Mouse (Mus musculus): Measurements from ENCODE around the gene Adgrg5. TPM values are rescaled to one million over a fixed set of nuclear protein-coding genes. Genes with fewer than 3 reads are reported as not detected.

The Adgrg5 gene
- polyA plus RNA-seq, 1 experiment, result not detected

DNA sequence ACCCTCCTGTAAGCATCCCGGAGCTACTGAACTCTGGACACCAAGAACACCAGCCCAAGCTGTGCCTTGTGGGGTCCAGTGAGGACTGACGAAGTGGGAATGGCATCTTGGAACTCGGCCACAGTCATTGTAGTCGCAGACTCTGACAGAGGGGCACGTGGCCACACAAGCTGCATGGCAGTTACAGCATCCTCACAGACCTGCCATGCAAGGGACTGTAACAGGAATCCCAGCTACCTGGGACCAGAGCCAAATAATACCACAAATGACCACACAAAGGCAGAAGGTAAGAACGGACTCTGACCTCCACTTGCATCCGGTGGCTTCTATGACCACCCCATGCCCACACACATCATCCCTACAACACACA lies 30.9 kb downstream of the Adgrg5 start:
- no peaks in the 10 kb centered on the region for H3K27me3 ChIP-seq (ENCODE audit: control insufficient read depth)
- no peaks in the 10 kb centered on the region for H3K36me3 ChIP-seq (ENCODE audit: control insufficient read depth)
- H3K4me1 ChIP-seq (ENCODE audit: control insufficient read depth), result peaks cover 45% of the 10 kb centered on the region
- no peaks in the 10 kb centered on the region for H3K9me3 ChIP-seq (ENCODE audit: control insufficient read depth, low read length)
- H3K4me3 ChIP-seq (replicated peaks), result no peak overlapping the region
- no peak for TF ChIP-seq GATA1 (IDR thresholded peaks at IDR 0.05; ENCODE audit: low read length)
- TF ChIP-seq TAL1 (IDR thresholded peaks at IDR 0.05; ENCODE audit: low read length), result no peak

DNA sequence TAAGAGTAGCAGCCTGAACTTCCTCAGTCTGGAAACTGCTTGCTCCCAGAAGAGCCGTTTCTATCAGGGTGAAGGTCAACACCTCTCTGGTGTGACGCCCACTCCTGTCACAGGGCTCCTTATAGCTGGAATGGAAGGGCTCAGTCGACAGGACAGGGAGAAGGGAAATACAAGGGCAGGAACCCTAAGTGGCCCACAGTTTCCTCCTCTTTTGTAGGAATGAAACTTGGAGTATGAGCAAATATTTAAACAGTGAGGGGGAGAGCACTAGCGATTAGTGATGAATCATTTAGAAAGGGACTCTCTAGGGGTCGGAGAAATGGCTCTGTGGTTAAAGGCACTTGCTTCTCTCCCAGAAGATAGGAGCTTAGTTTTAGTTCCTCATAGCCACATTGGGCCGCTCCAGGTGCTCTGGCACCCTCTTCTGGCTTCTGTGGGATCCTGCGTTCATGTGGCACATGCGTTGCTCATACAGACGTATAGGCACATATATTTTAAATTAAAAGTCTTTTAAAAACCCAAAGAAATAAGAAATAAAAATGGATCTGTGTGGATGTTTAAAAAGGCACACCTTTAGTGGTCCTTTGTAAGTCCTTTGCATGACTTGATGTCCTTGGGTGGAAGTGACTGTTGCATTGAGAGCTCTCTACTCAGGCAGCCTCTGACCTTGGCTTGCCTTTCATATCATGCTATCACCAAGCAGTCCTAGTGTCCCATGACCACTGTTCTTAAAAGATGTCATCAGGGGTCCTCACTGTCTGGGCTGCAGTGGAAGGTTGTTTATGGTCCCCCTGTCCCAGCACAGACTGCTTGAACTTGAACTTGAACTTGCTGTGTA lies 31.6 kb downstream of the Adgrg5 start:
- Histone ChIP-seq H3K9me3 (ENCODE audit: control insufficient read depth, low read length) (no peaks in the 10 kb centered on the region), H3K27me3 (ENCODE audit: control insufficient read depth) (no peaks in the 10 kb centered on the region), H3K4me1 (ENCODE audit: control insufficient read depth) (peaks cover 45% of the 10 kb centered on the region), H3K36me3 (ENCODE audit: control insufficient read depth) (no peaks in the 10 kb centered on the region; the same call in 1 of the 2 replicates), H3K4me3 (replicated peaks) (no peak overlapping the region)
- TF ChIP-seq TAL1 (IDR thresholded peaks at IDR 0.05; ENCODE audit: low read length), result no peak
- no peak for TF ChIP-seq GATA1 (IDR thresholded peaks at IDR 0.05; ENCODE audit: low read length)

DNA sequence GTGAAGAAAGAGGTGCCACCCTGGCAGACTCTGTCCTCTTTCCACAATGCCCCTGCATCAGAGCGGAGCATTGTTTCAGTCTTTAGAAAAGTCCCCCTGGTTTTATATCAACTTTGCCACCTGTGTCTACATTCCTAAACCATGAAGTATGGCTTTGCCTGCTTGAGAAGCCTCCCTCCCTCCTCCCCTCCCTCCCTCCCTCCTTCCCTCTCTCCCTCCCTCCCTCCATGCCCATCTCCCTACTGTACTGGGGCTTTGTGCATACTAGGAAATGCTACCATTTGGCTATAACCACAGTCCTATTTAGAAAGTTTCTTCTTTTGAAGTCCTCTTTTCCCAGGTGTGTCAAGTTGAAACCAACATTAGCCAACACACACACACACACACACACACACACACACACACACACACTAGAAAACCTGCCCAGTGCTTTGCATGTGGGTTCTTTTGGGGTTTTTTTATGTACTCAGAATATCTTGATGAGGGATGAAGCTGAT lies 32.6 kb downstream of the Adgrg5 start:
- Histone ChIP-seq H3K36me3 (ENCODE audit: control insufficient read depth) (no peaks in the 10 kb centered on the region; the same call in 1 of the 2 replicates), H3K4me3 (replicated peaks) (no peak overlapping the region), H3K4me1 (ENCODE audit: control insufficient read depth) (peaks cover 45% of the 10 kb centered on the region), H3K27me3 (ENCODE audit: control insufficient read depth) (no peaks in the 10 kb centered on the region), H3K9me3 (ENCODE audit: control insufficient read depth, low read length) (no peaks in the 10 kb centered on the region)
- TF ChIP-seq TAL1 (IDR thresholded peaks at IDR 0.05; ENCODE audit: low read length) (no peak), GATA1 (IDR thresholded peaks at IDR 0.05; ENCODE audit: low read length) (no peak)

DNA sequence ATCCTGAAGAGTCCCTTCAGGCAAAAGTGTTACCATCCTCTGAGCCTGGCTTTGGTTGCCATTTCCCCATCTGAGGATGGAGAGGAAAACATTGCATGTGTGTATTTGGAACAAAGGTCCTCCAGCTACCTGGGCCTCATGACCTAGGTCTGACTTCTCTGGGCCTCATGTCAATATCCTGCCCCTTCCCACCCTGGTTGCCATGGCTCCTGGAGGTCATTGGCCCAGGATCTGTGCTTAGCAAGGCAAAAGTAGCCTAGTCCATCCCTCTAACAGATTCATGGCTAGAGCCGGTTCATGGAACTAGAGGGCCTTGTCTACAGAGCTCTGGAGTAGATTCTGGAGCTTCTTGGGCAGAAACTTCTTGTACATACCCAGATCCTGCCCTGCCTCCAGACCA lies 38.7 kb downstream of the Adgrg5 start:
- Histone ChIP-seq H3K4me1 (ENCODE audit: control insufficient read depth) (peaks cover 73% of the 10 kb centered on the region), H3K9me3 (ENCODE audit: control insufficient read depth, low read length) (no peaks in the 10 kb centered on the region), H3K27me3 (ENCODE audit: control insufficient read depth) (no peaks in the 10 kb centered on the region), H3K4me3 (replicated peaks) (no peak overlapping the region), H3K36me3 (ENCODE audit: control insufficient read depth) (no peaks in the 10 kb centered on the region; the same call in 1 of the 2 replicates)
- TF ChIP-seq TAL1 (IDR thresholded peaks at IDR 0.05; ENCODE audit: low read length) (no peak), GATA1 (IDR thresholded peaks at IDR 0.05; ENCODE audit: low read length) (no peak)

DNA sequence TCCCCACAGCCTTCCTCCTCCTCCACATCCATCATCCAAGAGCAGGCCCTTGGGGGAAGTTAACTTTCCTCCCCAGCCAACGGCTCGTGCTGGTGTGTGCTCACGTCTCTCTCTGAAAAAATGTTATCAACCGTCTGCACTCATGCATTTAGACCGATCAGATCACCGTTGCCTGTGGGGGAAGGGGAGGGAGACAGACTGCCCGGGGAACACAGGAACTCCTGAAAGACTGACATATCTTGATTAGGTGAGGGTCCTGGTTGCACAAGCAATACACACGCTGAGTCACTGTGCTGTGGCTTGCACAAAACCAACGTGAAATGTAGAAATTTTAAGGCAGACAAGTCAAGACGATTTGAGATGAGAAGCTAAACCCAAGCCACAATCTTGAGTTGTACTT lies 41.3 kb downstream of the Adgrg5 start:
- Histone ChIP-seq H3K4me1 (ENCODE audit: control insufficient read depth) (peaks cover 89% of the 10 kb centered on the region), H3K4me3 (replicated peaks) (peak overlapping the region; percentile 53)

DNA sequence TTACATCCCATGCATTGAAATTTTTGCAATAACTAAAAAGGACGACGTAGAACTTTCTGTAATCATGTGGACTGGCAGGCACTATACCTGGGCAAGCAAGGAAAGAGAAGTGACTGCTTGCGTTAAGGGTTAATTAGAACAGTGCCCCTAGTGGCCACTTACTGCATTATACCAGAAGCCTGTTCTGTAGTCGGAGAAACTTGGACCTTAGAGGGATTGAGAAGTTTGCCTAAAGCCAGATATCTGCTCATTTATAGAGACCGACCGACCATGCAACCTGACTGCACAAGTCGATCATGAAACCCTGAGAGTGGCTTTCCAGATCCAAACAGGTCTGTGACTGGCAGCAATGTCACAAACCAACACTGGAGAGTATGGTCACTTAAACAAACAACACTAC lies 43.1 kb downstream of the Adgrg5 start:
- Histone ChIP-seq H3K36me3 (ENCODE audit: control insufficient read depth) (no peaks in the 10 kb centered on the region; the same call in 1 of the 2 replicates), H3K4me1 (ENCODE audit: control insufficient read depth) (peaks cover 80% of the 10 kb centered on the region), H3K27me3 (ENCODE audit: control insufficient read depth) (no peaks in the 10 kb centered on the region), H3K9me3 (ENCODE audit: control insufficient read depth, low read length) (no peaks in the 10 kb centered on the region), H3K4me3 (replicated peaks) (no peak overlapping the region)
- no peak for TF ChIP-seq GATA1 (IDR thresholded peaks at IDR 0.05; ENCODE audit: low read length)
- TF ChIP-seq TAL1 (IDR thresholded peaks at IDR 0.05; ENCODE audit: low read length), result no peak

More for the DNA sequence above, 41.3 kb downstream of the Adgrg5 start:
- H3K27me3 ChIP-seq (ENCODE audit: control insufficient read depth), result no peaks in the 10 kb centered on the region
- no peaks in the 10 kb centered on the region; the same call in 1 of the 2 replicates for H3K36me3 ChIP-seq (ENCODE audit: control insufficient read depth)
- H3K9me3 ChIP-seq (ENCODE audit: control insufficient read depth, low read length), result no peaks in the 10 kb centered on the region
- TF ChIP-seq GATA1 (IDR thresholded peaks at IDR 0.05; ENCODE audit: low read length) (peak; percentile 78), TAL1 (IDR thresholded peaks at IDR 0.05; ENCODE audit: low read length) (peak; percentile 66)

DNA sequence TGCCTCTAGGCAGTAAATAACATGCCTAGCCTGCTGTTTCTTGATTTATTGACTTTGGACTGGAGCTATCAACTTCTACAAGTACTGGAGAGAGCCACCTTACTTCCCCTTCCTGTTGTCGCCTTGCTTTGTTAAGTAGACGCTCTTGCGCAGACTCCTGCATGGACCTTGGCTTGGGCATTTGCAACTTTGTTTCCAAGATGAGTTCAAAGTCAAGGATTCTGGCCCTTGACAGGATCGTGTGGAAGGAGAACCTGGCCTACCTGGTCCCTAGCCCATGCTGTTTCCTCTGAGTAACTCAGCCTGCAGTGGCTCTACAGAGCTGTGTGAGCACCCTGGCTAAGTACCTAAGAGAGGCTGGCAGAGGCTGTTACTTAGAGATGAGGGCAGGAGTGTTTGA lies 43.6 kb downstream of the Adgrg5 start:
- no peaks in the 10 kb centered on the region; the same call in 1 of the 2 replicates for H3K36me3 ChIP-seq (ENCODE audit: control insufficient read depth)
- TF ChIP-seq TAL1 (IDR thresholded peaks at IDR 0.05; ENCODE audit: low read length) (no peak), GATA1 (IDR thresholded peaks at IDR 0.05; ENCODE audit: low read length) (no peak)
- H3K9me3 ChIP-seq (ENCODE audit: control insufficient read depth, low read length), result no peaks in the 10 kb centered on the region
- no peak overlapping the region for H3K4me3 ChIP-seq (replicated peaks)
- H3K4me1 ChIP-seq (ENCODE audit: control insufficient read depth), result peaks cover 75% of the 10 kb centered on the region
- H3K27me3 ChIP-seq (ENCODE audit: control insufficient read depth), result no peaks in the 10 kb centered on the region

DNA sequence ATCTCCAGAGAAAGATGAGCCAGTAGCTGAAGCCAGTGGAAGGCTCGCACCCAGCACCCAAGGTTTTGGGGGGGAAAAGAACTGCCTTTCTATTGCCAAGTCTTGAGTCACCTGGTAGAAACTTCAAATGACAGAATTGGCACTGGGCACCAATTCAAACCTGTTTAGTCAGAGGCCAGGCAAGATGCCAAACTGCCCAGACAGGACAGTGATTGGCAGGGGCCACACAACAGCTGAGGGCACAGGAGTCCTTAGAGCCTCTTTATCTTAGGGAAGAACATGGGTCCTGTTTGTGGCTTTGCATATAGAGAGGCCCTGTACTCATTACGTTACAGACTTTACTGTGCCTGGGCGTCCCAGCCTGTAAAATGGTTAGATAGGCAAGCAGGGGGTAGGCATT lies 44.1 kb downstream of the Adgrg5 start:
- Histone ChIP-seq H3K4me3 (replicated peaks) (no peak overlapping the region), H3K4me1 (ENCODE audit: control insufficient read depth) (peaks cover 73% of the 10 kb centered on the region), H3K27me3 (ENCODE audit: control insufficient read depth) (no peaks in the 10 kb centered on the region), H3K36me3 (ENCODE audit: control insufficient read depth) (no peaks in the 10 kb centered on the region; the same call in 1 of the 2 replicates), H3K9me3 (ENCODE audit: control insufficient read depth, low read length) (no peaks in the 10 kb centered on the region)
- no peak for TF ChIP-seq TAL1 (IDR thresholded peaks at IDR 0.05; ENCODE audit: low read length)
- TF ChIP-seq GATA1 (IDR thresholded peaks at IDR 0.05; ENCODE audit: low read length), result no peak

DNA sequence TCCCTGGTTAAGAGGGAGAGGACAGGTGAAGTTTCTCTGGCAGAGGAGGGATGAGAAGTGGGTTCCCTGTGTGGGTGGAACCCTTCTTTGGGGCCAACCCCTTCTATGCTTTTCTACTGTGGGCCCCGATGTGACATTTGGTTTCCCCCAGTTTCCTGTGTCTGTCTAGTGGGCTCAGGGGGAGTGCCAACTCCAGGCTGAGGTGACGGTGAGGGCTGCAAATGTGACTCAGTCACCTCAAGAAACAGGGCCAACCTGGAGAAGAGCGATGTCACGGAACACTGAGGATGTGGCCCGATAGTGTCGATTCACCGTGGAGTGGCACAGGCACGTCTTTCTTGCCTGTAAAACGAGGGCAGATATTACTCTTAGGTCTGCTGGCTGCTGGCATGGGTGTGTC lies 49.8 kb downstream of the Adgrg5 start:
- Histone ChIP-seq H3K36me3 (ENCODE audit: control insufficient read depth) (no peaks in the 10 kb centered on the region; the same call in 1 of the 2 replicates), H3K4me3 (replicated peaks) (no peak overlapping the region), H3K9me3 (ENCODE audit: control insufficient read depth, low read length) (no peaks in the 10 kb centered on the region), H3K4me1 (ENCODE audit: control insufficient read depth) (peaks cover 58% of the 10 kb centered on the region), H3K27me3 (ENCODE audit: control insufficient read depth) (peaks cover 16% of the 10 kb centered on the region)
- TF ChIP-seq TAL1 (IDR thresholded peaks at IDR 0.05; ENCODE audit: low read length), result no peak
- no peak for TF ChIP-seq GATA1 (IDR thresholded peaks at IDR 0.05; ENCODE audit: low read length)
